Mouse (Mus musculus): ENCODE measurements around the gene Sytl5. TPM values are rescaled to one million over a fixed set of nuclear protein-coding genes. Genes with fewer than 3 reads are reported as not detected.

Gene Sytl5
- total and polyA plus RNA-seq, 3 experiments: not detected

GRCm38 (mm10) chrX:9861859-9862258 lies 23.6 kb upstream of the Sytl5 start:
- Histone ChIP-seq H3K4me1 (ENCODE audit: control insufficient read depth in 1 of 2, insufficient read depth in 2 of 2, low read length in 2 of 2) (no peaks in the 10 kb centered on the region), H3K79me2 (ENCODE audit: control insufficient read depth, insufficient read depth, low read length, poor library complexity) (no peaks in the 10 kb centered on the region), H3K9ac (ENCODE audit: control insufficient read depth, low read depth, low read length, poor library complexity, severe bottlenecking) (no peak overlapping the region), H3K27ac (ENCODE audit: control insufficient read depth, low read depth, low read length) (no peak overlapping the region), H3K27me3 (ENCODE audit: control insufficient read depth in 1 of 2, insufficient read depth in 2 of 2, low read length in 2 of 2) (no peaks in the 10 kb centered on the region; a peak in 1 of 4 replicates), H3K4me3 (ENCODE audit: control insufficient read depth in 1 of 2, insufficient read depth in 1 of 2, low read depth in 2 of 2, low read length in 2 of 2) (no peak overlapping the region), H3K36me3 (ENCODE audit: control insufficient read depth in 1 of 2, insufficient read depth in 2 of 2, low read length in 2 of 2) (no peaks in the 10 kb centered on the region), H3K9me3 (replicated peaks; ENCODE audit: insufficient read depth, low read length) (no peaks in the 10 kb centered on the region)
- TF ChIP-seq TAL1 (IDR thresholded peaks at IDR 0.05; ENCODE audit: low read length) (no peak), TCF12 (IDR thresholded peaks at IDR 0.05; ENCODE audit: low read depth, low read length) (no peak)
- no peak for DNase-seq (ENCODE audit: low read depth, low spot score)

GRCm38 (mm10) chrX:9875519-9875918 lies 9.9 kb upstream of the Sytl5 start:
- no peak overlapping the region for H3K9ac ChIP-seq (ENCODE audit: control insufficient read depth, low read depth, low read length, poor library complexity, severe bottlenecking)
- no peaks in the 10 kb centered on the region for H3K4me1 ChIP-seq (ENCODE audit: control insufficient read depth in 1 of 2, insufficient read depth in 2 of 2, low read length in 2 of 2)
- no peaks in the 10 kb centered on the region for H3K36me3 ChIP-seq (ENCODE audit: control insufficient read depth in 1 of 2, insufficient read depth in 2 of 2, low read length in 2 of 2)

GRCm38 (mm10) chrX:9909572-9909971 lies 24.1 kb downstream of the Sytl5 start:
- DNase-seq (ENCODE audit: low read depth, low spot score): no peak
- Histone ChIP-seq H3K9me3 (replicated peaks; ENCODE audit: insufficient read depth, low read length) (no peaks in the 10 kb centered on the region), H3K4me3 (ENCODE audit: control insufficient read depth in 1 of 2, insufficient read depth in 1 of 2, low read depth in 2 of 2, low read length in 2 of 2) (no peak overlapping the region), H3K27me3 (ENCODE audit: control insufficient read depth in 1 of 2, insufficient read depth in 2 of 2, low read length in 2 of 2) (no peaks in the 10 kb centered on the region), H3K9ac (ENCODE audit: control insufficient read depth, low read depth, low read length, poor library complexity, severe bottlenecking) (no peak overlapping the region), H3K79me2 (ENCODE audit: control insufficient read depth, insufficient read depth, low read length, poor library complexity) (no peaks in the 10 kb centered on the region), H3K27ac (ENCODE audit: control insufficient read depth, low read depth, low read length) (no peak overlapping the region), H3K36me3 (ENCODE audit: control insufficient read depth in 1 of 2, insufficient read depth in 2 of 2, low read length in 2 of 2) (no peaks in the 10 kb centered on the region), H3K4me1 (ENCODE audit: control insufficient read depth in 1 of 2, insufficient read depth in 2 of 2, low read length in 2 of 2) (no peaks in the 10 kb centered on the region)
- TF ChIP-seq BHLHE40 (IDR thresholded peaks at IDR 0.05; ENCODE audit: borderline replicate concordance, low read depth, low read length) (no peak), ZKSCAN1 (IDR thresholded peaks at IDR 0.05; ENCODE audit: low read depth, low read length) (no peak), MYC (IDR thresholded peaks at IDR 0.05; ENCODE audit: low read depth, low read length) (no peak), USF2 (IDR thresholded peaks at IDR 0.05; ENCODE audit: borderline replicate concordance in 1 of 2, insufficient read depth in 1 of 2, low read depth in 1 of 2, low read length in 2 of 2) (no peak), JUND (IDR thresholded peaks at IDR 0.05; ENCODE audit: low read depth, low read length) (no peak), MAX (IDR thresholded peaks at IDR 0.05; ENCODE audit: low read length) (no peak), SIN3A (IDR thresholded peaks at IDR 0.05; ENCODE audit: low read length) (no peak), CTCF (IDR thresholded peaks at IDR 0.05 in 2 of 3, conservative IDR thresholded peaks at IDR 0.05 in 1 of 3; ENCODE audit: control insufficient read depth in 1 of 3, insufficient read depth in 1 of 3, low read depth in 2 of 3, low read length in 3 of 3, poor library complexity in 1 of 3, severe bottlenecking in 1 of 3) (no peak), NRF1 (IDR thresholded peaks at IDR 0.05; ENCODE audit: insufficient read depth, low read depth, low read length, poor library complexity, severe bottlenecking) (no peak), KAT2A (conservative IDR thresholded peaks at IDR 0.05; ENCODE audit: low read depth, low read length) (no peak), TCF12 (IDR thresholded peaks at IDR 0.05; ENCODE audit: low read depth, low read length) (no peak), GATA1 (IDR thresholded peaks at IDR 0.05; ENCODE audit: low read depth, low read length) (no peak)

More at GRCm38 (mm10) chrX:9875519-9875918, 9.9 kb upstream of the Sytl5 start:
- DNase-seq (ENCODE audit: low read depth, low spot score): no peak
- H3K9me3 ChIP-seq (replicated peaks; ENCODE audit: insufficient read depth, low read length): no peaks in the 10 kb centered on the region
- no peak overlapping the region for H3K27ac ChIP-seq (ENCODE audit: control insufficient read depth, low read depth, low read length)
- TF ChIP-seq HCFC1 (IDR thresholded peaks at IDR 0.05; ENCODE audit: low read depth, low read length): no peak
- no peak for TF ChIP-seq POLR2AphosphoS2 (IDR thresholded peaks at IDR 0.05; ENCODE audit: low read length)
- no peak for TF ChIP-seq NRF1 (IDR thresholded peaks at IDR 0.05; ENCODE audit: insufficient read depth, low read depth, low read length, poor library complexity, severe bottlenecking)
- no peak for TF ChIP-seq MAFK (IDR thresholded peaks at IDR 0.05; ENCODE audit: borderline replicate concordance, low read depth, low read length)
- no peak for TF ChIP-seq SIN3A (IDR thresholded peaks at IDR 0.05; ENCODE audit: low read length)
- no peak for TF ChIP-seq RAD21 (IDR thresholded peaks at IDR 0.05; ENCODE audit: low read depth, low read length)
- no peak for TF ChIP-seq CHD1 (IDR thresholded peaks at IDR 0.05; ENCODE audit: low read depth, low read length)
- no peak for TF ChIP-seq GATA1 (IDR thresholded peaks at IDR 0.05; ENCODE audit: low read depth, low read length)
- no peak for TF ChIP-seq MEF2A (IDR thresholded peaks at IDR 0.05; ENCODE audit: extremely low read depth, insufficient replicate concordance, low read depth, low read length, poor library complexity, severe bottlenecking)
- TF ChIP-seq SMC3 (IDR thresholded peaks at IDR 0.05; ENCODE audit: low read depth, low read length): no peak
- no peak for TF ChIP-seq POLR2AphosphoS5 (IDR thresholded peaks at IDR 0.05; ENCODE audit: borderline replicate concordance, low read depth, low read length)
- TF ChIP-seq MYC (IDR thresholded peaks at IDR 0.05; ENCODE audit: low read depth, low read length): no peak
- TF ChIP-seq MYB (IDR thresholded peaks at IDR 0.05; ENCODE audit: low read depth, low read length): no peak
- TF ChIP-seq USF2 (IDR thresholded peaks at IDR 0.05; ENCODE audit: borderline replicate concordance in 1 of 2, insufficient read depth in 1 of 2, low read depth in 1 of 2, low read length in 2 of 2): no peak
- TF ChIP-seq KAT2A (conservative IDR thresholded peaks at IDR 0.05; ENCODE audit: low read depth, low read length): no peak
- H3K4me3 ChIP-seq (ENCODE audit: control insufficient read depth in 1 of 2, insufficient read depth in 1 of 2, low read depth in 2 of 2, low read length in 2 of 2): no peak overlapping the region
- no peaks in the 10 kb centered on the region for H3K79me2 ChIP-seq (ENCODE audit: control insufficient read depth, insufficient read depth, low read length, poor library complexity)
- H3K27me3 ChIP-seq (ENCODE audit: control insufficient read depth in 1 of 2, insufficient read depth in 2 of 2, low read length in 2 of 2): no peaks in the 10 kb centered on the region; a peak in 1 of 4 replicates
